Mouse (Mus musculus) urinary bladder, postnatal 10 days (tissue): ENCODE measurements around the gene Gm42906.

Experiments used
- DNase-seq: peaks from one replicate; pipeline ENCODE4 v3.0.0; 2022; ENCODE audit warnings: low spot score

Gene Gm42906

DNA sequence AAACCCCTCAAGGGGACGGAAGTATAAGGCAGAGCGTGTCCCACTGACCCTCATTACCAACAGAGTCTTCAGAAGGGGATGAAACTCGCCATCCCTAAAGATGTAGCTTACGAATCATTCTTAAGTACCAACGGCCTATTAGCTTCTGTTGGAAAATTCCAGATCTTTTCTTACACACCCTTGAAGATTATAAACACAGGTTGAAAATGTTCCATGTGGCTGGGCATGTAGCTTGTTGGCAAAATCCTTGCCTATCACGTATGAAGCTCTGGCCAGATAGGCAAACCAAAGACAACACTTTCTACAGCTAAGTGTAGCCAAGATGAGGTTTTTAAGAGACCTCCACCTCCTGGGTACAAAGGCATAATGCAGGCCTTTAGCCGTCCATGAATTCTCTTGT is 319.0 kb downstream of the Gm42906 start:
- DNase-seq, result no peak

DNA sequence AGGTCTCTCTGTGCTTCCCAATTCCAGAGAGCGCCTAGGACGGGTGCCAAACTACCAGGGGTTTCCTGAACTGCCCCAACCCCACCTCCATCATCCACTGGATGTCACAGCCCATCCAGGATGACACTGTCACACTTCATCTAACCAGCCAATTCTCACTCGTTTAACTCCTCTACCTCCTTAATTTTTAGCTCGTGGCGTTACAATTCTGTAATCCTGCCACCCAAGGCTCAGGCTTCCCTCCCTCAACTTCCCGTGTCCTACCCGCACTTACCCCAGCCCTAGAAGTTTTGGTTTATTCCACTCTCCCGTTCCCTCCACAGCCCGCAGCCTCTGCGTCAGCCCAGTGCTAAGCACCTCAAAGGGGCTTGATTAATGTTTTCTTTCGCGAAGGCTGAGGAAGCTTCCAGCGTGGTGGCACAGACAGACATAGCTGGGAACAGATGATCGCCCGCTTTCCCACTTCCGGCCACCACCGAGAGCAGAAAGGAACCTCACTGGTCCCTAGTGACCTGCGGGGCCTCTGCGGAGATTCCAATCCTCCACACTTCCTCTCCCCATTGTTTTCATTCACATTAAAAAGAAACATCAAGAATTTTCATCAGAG is 319.6 kb downstream of the Gm42906 start:
- DNase-seq, result no peak

DNA sequence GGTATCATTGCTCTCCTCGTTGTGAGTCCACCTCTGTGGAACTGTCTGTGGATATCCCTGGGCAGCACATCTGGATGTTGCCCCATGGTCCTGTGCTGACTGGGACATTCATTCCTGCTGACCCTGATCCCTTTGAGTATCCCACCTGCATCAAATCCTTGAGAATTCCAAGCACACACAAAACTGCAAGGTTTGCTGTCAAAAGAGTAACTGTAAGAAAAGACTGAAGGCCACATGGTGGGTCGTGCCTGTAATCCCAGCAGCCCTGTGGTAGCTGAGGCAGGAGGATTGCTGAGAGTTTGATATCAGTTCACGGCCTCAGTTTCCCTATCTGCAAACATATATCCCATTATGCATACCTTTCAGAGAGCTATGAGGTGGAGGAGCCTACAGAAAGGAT is 321.1 kb downstream of the Gm42906 start:
- DNase-seq, result no peak

DNA sequence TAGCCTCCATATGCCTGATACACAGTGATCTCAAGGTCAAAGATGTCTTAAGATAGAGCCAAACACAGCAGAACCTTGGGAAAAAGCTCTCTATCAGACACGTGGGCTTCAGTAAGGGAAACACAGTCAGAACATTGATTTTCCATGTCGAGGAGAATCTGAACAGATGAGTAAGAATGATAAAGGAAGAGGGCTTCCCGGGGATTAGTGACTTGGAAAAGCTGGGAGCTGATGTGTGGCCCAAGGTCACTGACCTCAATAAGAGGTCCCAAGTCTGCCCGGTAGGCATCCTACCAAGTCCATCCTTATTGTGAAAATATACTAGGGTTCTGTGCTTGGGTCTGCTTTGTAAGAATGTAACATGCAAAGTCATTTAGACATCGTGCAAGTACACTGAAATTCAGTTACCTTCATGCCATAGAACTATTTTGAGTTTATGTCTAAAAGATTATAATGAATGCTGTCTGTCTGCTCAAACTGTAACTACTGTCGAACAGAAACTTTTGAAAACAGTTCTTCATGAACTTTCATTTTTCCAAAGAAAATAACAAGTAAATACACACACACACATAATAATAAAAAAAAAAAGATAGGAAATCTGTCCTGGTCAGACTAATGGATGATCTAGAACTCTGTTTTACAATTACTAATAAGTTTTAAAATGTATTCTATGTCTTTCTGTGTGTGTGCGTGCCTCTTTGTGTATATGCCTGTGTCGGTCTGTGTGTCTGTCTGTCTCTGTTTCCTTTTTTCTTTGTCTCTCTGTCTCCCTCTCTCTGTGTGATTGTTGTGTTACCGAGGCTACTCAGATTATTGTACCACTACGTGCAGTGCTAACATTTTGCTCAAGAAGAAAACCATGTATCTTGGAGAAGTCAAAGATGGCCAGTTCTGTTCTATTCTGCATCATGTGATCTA is 322.6 kb downstream of the Gm42906 start:
- no peak for DNase-seq

DNA sequence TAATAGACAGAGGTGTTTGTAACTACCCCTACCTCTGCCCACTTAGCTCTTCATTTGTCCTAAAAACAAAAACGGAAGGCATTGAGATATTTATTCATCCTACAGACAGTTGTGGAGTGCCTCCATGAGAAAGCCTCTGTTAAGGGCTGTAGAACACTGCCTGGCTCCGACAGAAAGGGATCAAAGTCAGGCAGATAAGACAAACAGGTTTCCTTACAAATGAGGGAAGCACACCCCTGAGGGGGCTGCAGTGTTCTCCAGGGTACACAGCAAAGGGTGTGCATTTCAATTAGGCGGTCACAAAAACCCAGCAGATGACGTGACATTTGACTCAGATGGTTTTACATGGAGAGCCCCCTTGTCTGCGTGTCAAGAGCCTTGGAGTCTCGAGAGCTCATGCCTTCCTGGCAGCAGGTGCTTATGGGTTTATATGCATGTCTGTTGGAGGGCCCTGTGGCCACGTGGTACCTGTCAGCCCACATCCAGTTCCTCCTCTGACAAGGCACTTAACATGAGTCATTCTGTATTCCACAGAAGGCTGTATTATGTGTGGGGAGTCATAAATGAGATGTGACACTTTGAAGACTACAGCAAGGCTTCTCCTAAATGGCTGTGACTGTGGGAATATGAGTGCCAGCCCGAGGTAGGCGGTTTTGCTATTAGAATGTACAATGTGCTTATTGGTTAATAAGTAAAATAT is 323.5 kb downstream of the Gm42906 start:
- no peak for DNase-seq

DNA sequence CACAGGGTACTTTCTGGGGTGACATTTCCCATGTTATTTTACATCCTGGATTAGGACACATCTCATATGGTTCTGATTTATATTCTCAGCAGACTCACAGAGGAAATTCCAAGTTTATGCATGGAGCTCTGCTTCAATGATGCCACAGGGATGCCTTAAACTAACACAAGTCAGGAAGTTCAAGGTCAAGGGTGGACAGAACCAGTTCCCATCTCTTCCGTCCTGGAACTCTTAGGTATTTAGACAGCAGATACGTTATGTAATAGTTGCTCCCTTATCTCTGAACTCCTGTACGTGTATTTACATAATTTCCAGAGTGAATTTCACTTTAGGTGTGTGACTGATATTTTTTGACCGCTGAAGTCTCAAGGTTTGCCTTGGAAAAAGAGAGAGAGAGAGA is 324.7 kb downstream of the Gm42906 start:
- no peak for DNase-seq

DNA sequence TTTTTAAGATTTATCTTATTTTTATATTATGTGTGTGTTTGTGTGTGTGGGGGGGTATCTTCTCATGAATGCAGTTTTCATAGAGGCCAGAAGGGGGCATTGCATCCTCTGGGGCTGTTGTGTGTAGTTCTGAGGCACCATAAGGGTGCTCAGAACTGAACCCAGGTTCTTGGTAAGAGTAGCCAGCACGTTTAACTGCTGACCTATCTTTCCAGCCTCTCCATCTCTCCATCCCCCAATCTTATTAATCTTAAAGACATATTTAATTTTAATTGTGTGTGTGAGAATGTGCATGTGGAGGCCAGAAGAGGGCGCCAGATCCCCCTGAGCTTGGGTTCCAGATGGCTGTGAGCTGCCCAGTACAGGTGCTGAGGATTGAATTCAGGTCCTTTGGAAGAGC is 325.7 kb downstream of the Gm42906 start:
- DNase-seq, result no peak

DNA sequence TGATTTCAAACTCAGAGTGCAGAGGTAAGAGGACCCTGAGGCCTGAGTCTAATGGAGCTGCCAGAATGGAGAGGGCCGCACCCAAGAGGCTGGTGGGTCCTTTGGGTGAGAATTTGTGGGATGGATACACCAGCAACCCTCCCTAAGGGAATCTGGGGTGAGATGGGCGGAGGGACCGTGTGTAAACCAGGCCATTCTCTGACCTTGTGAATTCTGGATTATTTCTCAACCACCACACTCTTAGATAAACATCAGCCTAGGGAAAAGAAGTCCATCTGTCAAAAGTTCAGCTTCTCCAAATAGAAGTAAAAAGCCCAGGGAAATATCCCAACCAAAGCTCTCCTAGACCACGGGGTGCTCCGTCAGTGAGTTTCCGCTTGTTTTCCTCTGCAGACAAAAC is 332.0 kb downstream of the Gm42906 start:
- DNase-seq, result no peak

DNA sequence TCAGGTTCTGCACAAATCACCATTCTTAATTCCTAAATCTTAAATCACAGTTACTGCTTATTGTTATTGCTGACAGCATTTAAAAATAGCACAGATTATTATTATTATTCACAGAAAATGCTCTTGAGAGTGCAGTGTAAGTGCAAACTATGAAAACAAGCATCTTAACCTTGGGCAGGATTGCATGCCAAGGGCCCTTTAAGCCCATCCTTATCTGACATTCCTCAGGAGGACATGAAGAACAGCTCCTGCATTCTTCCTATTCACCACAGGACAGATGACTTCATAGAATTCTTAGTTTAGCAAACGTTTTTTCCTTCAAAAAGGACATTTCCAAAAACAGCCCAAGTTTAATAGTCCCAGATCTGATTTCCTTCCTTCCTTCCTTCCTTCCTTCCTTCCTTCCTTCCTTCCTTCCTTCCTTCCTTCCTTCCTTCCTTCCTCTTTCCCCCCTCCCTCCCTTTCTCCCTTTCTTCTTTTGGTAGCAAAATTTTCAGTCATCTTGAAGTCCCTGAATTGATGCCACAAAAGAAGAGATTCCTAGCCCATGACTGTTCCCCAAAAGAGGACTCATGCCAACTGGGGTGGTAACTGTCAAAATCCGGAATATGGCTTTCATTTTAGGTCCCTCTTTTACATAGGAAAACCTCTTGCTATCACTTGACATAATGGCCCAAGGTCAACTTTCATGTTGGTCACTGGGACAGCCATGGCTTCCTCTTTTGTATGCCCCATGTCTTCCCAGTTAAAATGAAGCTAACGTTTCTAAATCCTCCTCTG is 334.9 kb downstream of the Gm42906 start:
- no peak for DNase-seq

DNA sequence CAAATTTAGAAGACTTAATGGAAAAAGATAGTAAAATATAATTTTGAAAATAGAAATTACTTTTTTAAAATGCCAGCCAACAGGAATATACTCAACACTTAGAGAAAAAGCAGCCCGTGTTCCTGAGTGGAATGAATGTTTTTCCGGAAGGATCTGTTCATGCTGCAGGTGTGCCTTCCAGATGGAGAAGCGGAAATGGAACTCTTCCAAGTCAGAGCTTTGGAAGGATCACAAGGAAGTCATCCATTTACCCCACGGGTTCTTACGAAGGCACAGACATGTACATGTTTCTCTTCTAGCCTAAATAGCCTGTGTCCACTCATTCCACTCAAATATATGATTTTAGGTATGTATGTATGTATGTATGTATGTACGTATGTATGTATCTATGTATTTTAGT is 337.0 kb downstream of the Gm42906 start:
- DNase-seq, result no peak

DNA sequence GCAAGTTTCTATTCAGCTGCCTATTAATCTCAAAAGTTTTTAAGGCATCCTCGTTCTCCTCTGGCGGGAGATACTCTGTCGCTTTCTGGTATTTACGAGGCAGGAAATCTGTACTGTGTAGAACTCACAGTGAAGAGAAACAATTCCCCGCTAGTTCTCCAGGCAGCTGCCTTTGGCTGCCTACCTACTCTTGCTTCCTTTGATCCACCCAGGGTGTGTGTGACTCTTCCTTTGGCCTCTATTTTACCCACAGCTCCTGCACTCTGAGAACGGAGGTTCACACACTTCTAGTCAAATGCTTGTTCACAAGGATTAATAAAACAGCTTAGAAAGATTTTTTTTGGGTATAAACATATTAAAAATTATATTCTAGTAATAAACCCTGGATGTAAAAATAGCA is 338.8 kb downstream of the Gm42906 start:
- DNase-seq, result no peak

DNA sequence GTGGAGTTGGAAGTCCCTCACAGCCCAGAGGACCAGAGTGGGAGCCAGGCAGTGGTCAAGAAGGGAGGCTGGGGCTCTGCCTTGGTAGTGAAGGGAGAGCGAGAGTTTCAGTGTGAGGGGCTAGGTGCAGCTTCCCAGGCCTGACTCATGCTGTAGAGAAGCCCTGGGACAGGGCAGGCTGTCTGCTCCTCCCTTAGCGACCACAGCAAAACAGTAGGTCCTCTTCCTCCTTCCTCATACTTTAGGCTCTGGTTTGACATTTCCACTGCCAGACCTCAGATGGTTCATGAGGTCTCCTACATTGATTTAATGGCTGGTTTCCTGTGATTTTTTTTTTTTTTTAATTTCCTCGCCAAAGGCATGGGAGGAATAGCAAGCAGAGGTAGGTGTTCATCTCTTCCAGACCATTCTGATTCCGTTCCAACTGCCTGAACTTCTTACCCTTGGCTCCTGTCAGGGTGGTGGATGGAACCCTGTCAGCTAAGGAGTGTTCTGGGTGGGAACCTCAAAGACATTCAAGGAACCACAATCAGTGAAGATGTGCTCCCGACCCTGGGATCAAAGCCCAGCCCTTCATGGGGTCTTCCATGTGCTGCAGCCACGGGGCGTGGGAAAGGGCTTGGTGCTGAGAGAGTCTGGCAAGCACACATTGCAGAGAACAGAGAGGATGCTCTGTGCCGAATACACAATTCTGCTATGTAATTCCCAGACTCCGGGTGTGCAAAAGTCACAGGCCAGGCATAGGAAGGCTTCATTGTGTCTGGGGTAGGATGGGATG is 341.3 kb downstream of the Gm42906 start:
- DNase-seq, result no peak

DNA sequence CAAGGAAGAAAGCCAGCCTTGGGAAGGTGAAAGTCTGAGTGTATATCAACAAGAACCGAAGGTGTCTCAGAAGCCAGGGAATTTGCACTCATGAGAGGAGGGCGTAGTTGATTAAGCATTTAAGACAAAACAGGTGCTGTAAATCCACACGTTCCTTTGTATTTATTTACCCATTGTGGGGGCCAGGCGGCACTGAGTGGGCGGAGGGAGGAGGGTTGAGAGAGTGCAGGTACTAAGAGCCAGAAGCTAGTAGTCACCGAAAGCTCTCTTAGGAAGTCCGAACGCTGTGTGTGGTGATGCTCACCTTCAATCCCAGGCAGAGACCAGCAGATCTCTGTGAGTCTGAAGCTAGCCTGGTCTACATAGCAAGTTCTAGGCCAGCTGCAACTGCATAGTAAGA is 342.2 kb downstream of the Gm42906 start:
- no peak for DNase-seq

DNA sequence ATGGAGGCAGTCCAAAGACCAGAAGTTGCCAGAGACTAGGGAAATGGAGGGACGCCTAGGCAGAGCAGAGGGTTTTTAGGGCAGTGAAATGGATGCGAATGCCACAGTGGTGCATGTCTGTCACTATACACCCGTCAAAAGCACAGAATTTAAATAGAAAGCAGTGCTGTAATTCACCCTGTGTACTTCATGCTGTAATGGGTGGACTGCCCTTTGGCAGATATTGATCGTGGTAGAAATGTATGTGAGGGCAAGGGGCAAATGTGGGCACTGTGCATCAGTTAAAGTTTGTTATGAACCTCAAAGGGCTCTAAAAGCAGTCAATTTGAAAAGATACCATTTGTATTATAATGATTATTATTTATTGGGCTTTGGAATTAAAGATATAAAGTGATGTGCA is 347.7 kb downstream of the Gm42906 start:
- no peak for DNase-seq

DNA sequence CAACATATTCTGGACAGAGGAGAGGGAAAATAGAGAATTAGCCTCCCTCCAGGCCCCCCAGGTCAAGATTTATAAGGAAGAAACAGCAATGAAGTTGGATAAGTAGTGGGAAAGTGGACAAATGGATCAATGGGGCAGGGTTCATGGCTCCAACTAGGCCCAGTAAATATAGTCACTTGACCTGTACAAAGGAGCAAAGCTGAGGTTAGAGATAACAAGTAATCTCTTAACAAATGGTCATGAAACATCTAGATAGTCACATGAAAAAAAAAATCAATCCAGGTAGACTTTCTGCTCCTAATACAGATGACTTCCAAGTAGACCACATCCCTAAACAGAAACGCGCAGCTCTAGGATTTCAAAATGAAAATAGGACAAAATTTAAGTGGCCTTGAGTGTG is 350.0 kb downstream of the Gm42906 start:
- DNase-seq, result no peak

DNA sequence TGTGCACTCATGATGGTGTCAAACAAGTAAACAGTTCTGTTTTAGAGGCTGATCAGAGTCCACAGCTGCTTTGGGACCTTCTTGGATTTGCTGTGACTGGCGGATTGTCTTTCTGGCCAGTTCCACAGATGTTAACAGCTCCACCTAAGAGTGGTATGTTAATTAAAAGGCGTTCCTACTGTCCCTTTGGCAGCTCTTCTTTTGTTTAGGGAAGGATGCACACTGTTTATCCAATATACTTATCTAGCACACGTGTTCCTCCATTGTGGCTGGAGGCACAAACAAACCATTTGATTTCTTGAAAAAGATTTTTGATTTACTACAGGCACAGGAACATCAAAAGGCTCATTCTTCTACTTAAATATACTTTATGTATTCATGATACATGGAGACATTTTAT is 351.0 kb downstream of the Gm42906 start:
- DNase-seq, result no peak

DNA sequence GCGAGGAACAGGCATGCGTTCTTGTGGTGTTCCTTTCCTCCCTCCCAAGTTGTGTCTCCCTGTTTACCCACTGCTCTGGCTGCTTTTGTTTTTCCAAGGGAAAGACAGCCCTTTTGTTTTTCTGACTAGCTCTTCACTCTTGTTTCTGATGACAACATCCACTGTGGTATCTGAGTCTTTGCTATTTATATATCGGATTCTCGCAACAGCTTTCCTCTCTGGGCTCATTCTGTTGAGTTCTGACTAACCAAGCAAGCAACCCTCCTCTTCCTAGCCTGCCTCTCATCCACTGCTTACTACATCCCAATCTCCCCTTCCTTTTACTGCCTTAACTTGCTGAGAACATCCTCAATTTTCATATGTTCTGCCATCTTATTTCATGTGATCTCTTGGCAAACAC is 353.7 kb downstream of the Gm42906 start:
- DNase-seq, result no peak

DNA sequence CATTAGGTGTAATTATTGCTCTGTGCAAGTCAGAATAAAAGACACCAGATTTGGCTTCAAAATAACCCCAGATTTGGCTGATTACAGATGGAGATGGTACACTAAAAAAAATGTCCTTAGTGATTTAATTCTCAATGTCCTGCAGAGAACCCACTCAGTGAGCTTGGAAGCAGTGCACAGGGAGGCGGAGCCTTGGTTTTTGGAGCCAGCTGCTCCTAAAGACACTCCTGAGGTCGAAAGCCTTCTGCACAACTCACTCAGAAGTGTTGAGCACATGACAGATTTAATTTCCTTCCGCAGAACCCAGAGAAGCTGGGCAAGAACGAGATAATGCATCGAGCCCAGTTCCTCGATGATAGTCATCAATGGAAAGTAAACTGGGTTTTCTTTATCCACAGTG is 356.5 kb downstream of the Gm42906 start:
- DNase-seq, result no peak

DNA sequence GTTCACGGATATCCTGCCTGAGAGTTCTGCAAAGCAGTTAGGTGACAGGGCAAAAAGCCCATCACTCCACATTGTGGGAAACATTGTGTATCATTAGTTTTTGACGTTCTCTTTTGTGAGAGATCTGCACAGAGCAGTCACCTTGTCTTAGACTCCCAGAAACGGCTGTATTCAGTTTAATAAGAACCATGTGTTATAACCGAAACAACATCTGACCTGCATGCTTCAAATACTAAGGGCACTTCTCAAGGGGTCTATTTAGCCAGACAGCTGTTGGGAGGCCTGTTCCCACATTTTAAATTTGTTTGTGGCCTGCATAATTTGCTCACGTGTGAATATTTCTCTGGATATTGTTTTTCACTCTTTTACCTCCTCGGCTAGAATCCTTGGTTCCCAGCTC is 357.1 kb downstream of the Gm42906 start:
- no peak for DNase-seq

DNA sequence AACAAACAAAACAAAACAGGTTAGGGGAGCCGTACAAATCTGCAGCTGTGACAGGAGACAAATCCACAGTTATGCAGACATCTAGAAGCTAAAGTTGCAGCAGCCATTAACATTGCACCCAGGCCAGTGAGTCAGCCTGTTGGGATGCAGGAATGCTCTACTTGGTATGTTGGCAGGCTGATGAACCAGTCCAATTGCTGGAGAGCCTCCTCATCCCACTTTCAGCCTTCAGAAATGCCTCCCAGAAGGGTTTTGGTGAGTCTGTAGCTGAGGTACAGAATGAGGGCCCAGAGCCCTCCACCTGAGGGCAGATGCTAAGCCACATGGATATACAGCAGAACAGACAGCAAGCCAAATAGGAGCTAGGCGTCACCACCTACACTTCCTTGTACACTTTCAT is 358.4 kb downstream of the Gm42906 start:
- no peak for DNase-seq

DNA sequence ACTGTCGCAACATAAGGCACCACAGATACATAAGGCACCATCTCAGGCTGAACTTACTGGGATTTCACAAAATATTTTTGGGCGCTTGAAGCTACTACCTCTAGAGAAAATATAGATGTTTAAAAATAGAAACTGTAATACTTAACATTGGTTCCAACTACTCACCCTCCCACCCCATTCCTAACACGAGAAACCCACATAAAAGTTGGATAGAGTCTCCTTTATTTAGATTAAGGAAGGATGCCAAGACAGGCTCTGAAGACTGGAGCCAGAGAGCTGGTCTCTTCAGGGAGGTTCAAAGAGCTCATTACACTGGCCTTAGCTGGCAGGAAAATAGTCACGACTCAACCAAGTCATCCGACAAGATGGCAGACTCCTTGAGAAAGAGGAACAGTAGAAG is 361.9 kb downstream of the Gm42906 start:
- no peak for DNase-seq

DNA sequence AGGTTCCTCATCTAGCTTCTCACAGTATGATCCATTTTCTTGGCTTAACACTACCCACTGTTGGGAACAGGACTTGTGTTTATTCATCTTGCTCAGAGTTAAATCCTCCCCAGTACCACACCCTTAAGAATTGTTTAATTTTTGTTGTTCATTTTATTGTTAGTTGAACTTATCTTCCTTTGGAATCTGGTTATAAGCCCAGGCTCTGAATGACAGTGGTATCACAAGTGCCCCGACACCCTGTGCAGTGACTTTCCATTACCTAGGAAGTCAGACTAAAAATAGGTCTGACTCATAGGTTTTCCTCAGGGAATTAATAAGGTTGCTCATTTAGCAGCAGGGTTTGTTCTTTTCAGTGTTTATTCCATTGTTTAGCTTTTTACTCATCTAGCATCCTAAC is 362.7 kb downstream of the Gm42906 start:
- no peak for DNase-seq
